Mouse (Mus musculus) gastrocnemius, postnatal 4 days (tissue): ENCODE results near the gene Cmtm7. TPM values are rescaled to one million over a fixed set of nuclear protein-coding genes. Genes with fewer than 3 reads are reported as not detected.

Experiments
- DNase-seq, 2 experiments: peaks; one replicate each; pipeline ENCODE4 v3.0.0; 2021 to 2022; ENCODE audit warnings: low spot score in 2 of 2, mixed read lengths in 2 of 2
- total RNA-seq, 2 experiments: library from RNA; stranded (reverse); gene quantifications; 2 replicates each; pipeline ENCODE4 v1.2.3; 2021

Gene Cmtm7
- total RNA-seq, 2 experiments from 2014 or later = 27.5 to 32.2 TPM

DNA sequence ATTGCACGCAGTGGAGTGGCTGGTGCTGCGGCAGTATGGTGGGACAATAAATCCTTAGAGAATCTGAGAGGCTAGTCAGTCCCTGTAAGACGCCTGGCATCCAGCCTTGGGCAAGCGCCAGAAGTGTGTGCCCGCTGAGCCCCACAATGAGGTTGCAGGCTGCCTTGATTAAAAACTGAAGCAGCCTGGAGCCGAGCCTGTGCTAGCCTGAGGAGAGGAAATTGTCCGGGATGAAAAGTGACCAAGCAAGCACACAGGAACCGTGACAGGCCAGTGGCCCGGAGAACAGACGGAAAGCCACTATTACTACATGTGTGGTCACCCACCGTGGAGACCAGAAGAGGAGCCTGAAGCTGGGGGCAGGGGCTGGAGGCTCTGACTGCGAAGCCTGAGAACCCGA lies 14.6 kb downstream of the Cmtm7 start:
- peak in 1 of 2 experiments; percentile 44 for DNase-seq

DNA sequence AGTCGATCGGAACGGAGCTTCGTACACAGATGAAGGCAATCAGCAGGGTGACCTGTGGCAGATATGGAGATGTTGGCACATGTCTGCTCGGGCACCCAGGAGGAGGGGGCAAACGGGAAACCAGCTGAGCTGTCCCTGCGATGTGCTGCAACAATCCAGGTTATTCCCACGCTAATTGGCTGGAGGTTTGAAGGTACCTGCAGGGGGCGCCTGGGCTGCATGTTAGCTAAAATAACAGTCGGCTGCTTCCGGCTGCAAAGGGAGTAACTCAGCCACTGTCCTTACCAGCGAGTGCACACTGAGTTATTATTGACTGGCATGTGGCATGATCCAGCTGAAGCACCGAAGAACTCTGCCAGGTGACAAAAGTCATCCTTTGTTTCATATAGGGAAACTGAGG lies 18.3 kb downstream of the Cmtm7 start:
- DNase-seq = peak in 1 of 2 experiments; percentile 49

DNA sequence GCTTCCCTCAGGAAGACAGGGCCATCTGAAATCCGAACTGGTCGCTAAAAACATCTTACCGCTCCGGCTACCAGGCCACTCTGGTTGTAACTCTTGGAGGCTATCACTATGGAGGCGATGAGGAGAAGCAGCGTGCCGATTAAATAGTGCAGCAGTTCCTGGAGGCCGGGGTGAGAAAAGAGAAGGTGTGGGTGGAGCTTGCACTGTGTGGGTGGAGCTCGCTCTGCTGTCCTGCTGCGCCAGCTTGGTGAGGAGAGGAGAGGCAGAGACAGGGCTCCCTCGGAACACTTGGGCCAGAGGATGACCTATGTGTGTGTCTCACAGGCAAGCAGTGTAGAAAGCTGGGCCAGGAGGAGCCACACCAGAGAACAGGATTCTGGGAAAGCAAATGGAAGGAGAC lies 19.8 kb downstream of the Cmtm7 start:
- DNase-seq = no peak

DNA sequence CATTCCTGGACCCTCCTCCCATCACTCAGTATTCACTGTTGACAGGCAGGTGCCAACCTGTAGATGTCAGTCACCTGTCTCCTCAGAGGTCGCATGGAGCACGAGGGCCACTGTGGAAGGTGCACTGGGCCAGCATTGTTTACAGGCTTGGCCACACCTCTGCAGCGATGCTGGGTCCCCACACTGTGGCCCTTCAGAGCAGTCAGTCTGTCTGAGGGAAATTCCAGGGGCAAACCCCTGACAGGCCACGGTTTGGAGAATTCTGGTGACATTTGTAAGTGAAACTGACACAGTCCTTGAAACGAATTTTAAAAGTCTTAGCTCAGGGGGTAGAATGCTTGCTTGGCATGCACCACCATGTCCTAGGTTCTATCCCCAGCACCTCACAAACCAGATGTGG lies 21.3 kb downstream of the Cmtm7 start:
- no peak for DNase-seq

DNA sequence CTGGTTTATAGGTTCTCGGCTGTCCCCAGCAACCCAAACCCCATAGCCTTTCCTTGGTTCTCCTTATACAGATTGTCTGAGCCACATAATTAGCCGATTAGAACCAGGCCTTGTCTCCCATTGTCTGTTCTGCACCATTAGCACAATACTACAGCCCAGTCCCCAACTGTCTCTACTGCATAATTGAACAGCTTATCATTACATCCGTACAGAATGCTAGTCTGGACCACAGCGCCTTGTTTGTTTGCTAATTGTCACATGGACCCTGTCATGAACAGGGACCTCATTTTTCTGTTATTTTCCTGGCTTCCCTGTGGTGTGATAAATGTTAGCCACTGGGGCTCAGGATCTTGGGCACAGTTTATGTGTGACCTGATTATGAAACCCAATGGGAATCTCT lies 21.8 kb downstream of the Cmtm7 start:
- no peak for DNase-seq

DNA sequence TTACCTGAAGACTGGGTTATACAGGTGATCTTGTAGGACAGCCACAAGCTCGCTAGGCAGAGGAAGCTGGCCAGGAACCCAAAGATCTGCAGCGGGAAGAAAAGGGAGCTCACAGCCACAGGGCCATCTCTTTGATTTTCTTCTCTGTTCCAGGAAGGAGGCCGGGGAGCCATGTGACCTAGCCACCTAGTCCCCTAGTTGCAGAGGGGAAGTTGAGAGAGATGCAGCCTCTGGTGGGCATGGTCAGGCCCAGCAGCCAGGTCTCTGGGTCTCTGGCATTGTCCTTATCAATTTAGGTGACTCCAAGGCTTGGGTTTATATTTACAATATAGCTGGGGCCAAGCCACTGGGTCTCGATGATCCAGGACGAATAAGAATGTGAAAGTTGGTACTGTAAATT lies 22.9 kb downstream of the Cmtm7 start:
- no peak for DNase-seq

DNA sequence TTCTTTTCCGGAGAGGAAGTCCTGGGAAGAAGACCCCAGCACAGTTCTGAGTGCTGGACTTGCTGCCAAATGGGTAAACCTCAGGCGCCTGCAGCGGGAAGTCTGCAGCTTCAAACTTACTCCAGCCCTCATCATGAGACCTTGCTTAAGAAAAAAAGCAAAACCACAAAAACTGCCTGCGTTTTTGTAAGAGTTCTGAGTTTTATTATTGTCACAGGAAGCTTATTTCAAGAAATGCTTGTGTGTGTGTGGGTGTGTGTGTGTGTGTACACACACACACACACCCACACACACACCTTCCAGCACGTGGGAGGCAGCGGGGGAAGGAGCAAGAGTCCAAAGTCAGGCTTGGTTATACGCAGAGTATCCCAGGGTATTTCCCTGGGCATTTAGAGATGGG lies 23.4 kb downstream of the Cmtm7 start:
- no peak for DNase-seq

DNA sequence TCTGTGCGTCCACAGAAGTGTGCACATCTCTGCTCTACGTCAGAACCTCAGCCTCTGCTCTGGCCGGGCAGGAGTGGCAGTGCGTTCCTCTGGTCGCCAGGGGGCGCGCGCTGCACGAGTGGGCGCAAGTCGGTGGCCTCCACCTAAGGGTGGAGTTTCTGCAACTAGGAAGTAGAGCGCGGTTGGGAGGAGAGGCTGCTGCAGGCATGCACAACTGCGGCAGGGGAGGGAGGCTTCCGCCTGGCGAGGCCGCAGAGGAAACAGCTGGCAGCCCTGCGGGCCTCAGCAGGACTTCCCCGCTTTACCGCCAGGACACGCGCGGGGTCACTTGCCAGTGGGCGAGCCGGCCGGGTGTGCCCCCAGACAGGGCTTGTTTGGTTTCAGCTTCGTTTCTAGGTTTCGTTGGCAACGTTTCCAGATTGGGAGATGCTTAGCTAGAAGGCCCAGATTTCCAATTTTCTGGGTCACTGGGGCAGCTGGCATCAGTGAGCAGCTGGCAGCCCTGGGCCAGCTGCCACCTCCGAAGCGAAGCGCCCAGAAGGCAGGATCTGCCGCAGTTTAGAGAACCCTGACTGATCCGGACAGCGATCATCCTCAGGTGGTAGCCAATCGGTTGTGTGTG lies 28.7 kb downstream of the Cmtm7 start:
- peak; percentile 88 to 92 for DNase-seq

DNA sequence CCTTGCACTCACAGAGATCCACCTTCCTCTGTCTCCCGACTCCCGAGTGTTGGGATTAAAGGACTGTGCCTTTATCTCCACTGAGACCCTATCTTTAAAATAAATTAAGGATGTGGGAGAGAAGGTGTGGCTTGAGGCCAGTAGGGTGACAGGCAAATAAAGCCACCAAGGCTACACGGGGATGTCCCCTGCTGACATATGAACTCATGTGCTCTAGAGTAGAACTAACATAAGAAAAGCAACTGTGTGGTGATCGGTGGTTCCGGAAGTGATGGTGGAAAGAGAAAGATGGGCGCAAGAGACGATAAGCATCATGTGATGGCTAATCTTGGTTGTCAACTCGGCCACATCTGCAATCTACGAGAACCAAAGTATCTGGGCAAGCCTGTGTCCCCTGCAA lies 29.3 kb downstream of the Cmtm7 start:
- DNase-seq = no peak

DNA sequence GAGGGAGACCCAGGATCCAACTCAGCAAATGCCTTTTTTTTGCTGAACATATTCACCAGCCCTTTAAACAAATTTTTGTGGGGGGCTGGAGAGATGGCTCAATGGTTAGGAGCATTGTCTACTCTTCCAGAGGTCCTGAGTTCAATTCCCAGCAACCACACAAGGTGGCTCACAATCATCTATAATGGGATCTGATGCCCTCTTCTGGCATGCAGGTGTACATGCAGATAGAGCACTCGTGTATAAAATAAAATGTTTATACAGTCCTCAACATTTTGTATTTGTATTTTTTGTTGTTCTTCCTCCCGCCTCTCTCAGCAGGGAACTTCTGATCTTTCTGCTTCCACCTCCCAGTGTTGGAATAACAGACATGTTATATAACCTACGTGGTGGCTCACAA lies 30.1 kb downstream of the Cmtm7 start:
- DNase-seq = no peak

DNA sequence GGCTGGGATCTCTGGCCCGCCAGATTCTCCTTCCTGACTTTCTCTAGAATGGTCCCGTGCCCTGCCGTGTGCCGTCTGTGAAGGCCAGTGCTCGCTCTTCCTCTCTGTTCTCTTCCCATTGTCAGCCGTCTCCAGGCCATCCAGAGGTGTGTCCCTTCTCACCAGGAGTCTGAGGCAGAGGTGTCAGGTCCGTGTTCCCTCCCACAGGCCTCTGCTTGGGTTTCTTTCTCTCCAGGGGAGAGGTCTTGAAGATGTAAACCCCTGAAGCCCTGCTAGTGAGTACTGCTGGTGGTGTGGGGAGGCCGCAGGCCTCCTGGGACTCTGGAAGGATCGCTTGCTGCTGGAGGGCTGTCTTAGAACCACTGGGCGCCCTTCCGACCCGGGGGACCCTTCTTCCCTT lies 34.2 kb downstream of the Cmtm7 start:
- DNase-seq = no peak

DNA sequence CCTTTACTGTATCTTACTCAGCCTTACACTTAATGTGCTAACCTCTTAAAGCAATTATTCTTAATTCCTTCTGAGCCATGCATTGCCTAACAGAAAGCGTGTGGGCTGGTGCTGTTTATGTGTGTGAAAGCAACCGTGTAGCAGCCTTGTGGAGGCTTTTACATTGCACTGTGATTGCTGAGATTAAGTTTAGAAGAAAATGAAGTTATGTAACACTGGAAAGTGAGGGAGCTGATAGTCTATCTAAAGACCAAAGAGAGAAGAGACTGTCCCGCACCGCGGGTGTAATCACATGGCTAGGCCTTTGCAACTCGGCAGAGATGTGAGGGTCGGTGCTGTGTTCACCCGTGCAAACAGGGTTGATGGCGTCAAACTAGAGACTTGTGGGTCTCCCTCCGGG lies 34.6 kb downstream of the Cmtm7 start:
- no peak for DNase-seq

DNA sequence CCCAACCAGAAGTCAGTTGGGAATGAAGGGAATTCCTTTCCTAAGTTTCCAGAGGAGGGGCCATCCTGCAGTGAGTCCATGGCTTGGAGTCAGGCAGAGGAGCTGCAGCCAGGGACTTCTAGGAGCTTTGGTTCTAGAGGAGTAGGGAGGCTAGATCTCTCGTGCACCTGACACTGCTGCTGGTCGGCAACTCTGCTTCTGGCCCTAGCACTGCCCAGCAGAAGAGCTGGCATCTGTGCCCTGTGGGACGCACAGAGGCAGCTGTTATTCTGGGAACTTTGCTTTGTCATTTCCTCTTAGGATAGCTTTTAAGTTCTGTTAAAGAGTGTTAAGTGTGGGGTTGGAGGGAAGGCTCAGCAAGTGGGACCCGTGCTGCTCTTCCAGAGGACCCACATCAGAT lies 36.0 kb downstream of the Cmtm7 start:
- no peak for DNase-seq

DNA sequence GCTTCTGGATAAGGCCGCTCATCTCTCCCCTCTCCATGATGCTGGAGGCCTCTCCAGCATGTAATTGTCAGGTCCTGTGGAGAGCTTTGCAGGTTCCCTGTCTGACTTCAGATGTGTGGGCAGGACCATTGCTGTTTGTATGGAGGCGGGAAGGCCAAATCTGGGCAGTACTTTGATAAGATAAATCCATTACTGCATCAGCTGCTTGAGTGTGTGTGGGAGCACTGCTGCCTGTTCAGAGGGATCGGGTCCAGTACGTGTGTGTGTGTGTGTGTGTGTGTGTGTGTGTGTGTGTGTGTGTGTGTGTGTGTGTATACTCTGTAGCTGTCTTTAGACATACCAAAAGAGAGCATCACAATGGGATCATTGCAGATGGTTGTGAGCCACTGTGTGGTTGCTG lies 36.5 kb downstream of the Cmtm7 start:
- DNase-seq = no peak

DNA sequence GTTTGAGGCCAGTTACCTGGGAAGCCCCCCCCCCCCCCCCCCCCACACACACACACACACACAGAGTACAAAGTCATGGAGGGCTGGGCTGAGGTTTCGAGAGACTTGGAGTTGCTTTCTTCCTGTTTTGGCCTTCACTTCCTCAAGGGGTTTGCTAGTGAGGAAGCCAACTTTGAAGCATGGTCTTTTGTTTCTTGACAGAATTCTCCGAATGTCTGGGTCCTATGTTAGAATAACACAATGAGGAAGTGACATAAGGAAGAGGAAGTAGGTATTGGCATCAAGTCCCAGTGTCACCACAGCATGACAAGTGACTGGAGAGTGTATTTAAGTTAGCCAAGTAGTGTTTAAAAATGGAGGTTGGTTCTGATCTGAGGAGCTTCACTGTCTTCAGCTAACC lies 38.9 kb downstream of the Cmtm7 start:
- DNase-seq = no peak

DNA sequence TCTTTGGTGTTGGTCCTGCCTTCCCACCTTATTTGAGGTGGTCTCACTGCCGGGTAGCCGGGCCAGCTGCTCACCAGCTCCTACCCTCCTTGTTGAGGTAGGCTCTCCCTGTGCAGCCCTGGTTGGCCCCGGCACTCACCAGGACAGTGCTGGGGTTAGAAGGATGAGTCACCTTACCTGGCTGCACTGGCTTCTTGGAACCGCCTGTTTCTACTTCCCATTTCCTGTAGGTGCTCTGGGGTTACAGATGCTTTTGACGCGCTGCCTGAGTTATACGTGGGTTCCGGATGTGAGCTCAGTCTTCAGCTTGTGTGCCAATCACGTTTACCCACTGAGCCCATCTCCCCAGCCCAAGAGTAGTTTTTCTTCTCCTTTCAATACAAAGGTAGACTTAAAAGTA lies 41.3 kb downstream of the Cmtm7 start:
- DNase-seq = no peak

DNA sequence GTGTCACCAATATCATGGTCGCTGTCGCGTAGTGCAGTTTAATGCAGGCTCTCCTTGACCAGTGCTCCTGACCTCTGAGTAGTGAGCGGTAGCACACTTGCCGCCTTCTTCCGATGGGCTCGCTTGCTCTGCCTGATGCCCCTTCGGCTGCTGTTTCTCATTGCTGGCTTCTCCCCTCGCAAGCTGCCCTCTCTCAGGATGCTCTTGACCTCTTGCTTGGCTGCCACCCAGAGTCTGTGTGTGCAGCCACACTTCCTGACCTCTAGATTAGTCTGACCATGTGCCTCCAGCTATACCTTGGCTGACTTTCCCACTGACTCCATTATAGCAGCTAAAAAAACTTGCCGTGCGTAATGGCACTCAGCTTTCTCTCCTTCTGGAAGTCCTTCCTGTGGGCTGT lies 45.2 kb downstream of the Cmtm7 start:
- no peak for DNase-seq

DNA sequence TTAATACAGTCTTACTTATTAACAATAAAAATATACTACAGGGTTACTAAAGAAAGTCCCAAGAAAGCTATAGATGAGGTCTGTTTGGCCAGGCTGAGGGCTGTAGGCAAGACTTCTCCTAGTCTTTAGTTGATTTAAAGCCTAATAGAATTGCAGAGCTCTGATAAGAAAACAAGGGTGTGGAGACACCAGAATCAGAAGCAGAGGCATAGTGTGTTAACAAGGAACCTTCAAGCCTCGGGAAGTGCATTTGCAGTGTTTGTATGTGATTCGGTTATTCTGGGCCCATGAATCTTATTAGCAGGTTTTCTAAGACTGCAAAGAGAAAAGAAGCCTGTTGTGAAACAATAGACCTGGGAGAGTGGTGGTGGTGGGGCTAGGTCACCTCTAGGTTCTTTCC lies 48.4 kb downstream of the Cmtm7 start:
- no peak for DNase-seq

DNA sequence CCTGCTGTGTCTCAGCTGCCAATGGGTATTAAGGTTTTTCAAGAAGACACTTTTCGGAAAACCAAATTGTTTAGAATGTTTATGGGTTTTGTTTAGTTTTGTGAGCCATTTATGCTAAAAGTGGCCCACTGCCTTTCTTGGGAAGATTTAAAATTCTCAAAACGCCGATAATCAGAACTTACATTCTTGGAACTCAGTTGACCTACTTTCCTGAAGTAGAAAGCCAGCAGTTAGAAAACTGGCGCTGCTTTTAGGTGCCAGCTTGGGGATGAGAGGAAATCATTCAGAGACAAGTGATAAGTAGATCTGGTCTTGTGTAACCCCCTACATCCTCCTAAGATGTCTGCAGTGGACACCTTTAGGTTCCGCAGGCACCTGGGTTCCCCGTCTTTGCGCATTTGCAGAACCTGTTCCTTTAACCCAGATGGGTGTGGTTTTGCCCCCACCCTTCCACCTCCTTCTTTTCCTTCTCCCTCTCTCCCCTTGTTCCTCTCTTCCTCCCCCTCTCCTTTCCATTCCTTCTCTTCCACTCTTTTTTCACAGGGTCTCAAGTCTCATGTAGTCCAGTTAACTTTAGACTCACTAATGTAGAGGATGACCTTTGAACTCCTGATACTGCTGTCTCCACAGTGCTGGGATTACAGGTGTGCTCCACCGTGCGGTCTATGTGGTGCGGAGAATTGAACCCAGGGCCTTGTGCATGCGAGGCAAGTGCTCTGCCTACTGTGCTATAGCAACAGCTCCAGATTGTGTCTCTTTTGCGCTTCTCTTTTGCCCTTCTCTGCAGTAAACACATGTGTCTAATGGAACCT lies 49.6 kb downstream of the Cmtm7 start:
- DNase-seq = no peak

DNA sequence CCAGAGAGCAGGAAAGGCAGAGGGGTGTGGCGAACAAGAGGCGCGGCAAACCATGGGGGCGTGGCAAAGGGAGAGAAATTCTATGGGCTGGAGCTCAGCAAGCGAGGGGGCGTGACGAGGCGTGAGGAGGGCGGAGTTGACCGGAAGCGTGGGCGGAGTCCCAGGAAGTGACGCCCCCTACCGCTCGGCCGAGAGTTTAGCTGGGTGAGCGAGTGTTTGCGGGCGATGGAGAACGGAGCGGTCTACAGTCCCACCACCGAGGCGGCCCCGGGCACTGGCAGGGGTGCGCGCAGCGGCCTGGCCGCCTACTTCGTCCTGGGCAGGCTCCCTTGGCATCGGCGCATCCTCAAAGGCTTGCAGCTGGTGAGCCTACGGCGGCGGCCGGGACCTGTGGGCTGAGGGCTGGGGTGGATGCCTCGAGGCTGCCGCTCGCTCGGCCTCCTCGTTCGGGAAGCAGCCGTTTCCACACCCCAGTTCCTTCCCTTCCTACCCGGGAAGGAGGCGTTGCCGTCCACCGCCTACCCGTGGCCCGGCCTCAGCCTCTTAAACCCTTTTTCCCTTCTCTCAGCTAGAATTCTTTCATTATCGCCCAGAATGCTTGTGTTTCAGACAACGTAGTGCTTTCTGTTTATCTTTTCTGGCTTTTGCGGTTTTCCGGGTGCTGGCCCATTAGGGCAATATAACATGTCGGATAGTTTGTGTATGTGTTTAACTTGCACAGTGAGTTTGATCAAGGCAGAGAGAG lies 50.5 kb downstream of the Cmtm7 start, which contains the start of gene Cmtm6:
Gene Cmtm6 (plus strand): TSS at position 106 of the 745 bp plus-strand sequence.
- DNase-seq = peak; percentile 95 to 98

DNA sequence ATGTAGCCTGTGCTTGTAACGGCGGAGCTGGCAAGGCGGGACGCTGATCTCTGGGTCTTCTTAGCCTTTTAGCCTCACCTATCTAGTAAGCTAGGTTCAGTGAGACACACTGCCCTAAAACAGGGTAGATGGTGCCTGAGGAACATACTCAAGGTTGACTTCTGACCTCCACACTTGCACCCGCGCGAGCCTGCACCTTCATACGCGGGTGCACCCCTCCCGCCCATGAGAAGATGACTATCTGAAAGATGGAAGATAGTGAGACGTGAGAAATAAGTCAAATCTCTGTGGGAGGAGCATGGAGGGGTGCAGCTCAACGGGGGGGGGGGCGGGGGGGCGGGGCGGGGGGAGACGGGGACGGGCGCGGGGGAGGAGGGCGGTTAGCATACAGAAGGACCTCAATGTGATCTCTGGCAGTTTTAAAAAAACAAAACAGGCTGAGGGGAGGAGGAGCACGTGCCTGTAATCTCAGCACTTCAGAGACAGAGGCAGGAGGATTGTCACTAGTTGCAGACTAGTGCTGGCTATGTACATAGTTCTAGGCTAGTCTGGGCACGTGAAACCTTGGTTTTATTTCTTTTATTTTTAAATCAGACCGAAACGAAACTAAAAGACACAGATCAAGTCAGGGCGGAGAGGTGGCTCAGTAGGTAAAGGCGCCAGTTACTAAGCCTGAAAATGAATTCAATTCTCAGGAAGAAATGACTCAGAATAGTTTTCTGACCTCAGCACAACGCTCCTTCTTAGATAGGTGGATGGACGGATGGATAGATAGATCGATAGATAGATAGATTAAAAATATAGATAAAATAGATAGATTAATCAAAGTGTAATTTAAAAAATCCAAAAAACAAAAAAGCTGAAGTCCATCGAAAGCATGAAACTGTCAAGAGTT lies 51.5 kb downstream of the Cmtm7 start:
- DNase-seq = no peak
